In the genomic region with DNA sequence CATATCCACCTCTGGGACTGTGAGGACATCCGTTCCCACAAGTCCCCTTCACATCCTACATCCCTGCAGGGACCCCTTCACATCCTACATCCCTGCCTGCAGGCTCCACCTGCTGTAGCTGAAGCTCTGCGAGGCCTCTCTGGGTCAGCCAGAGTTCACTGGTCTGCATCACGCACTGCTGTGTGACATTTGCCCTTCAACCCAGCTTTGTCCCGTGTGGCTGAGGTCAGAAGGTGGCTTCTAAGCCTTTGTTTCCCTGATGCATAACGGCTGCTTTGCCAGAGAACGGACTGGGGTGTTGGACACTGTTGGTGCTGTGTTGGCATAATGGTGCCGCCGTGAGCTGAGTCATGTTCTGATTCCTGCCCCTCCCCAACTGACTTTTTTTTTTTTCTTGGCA, we compare ENCODE assay signal across 15 mouse cellular contexts. TPM values are rescaled to one million over a fixed set of nuclear protein-coding genes. Genes with fewer than 3 reads are reported as not detected.
A peak's percentile ranks its signal among the peaks of the same experiment; 100 is the strongest.
DNase-seq lines count a peak whose midpoint lies in the region; ATAC-seq lines count a peak whose summit lies in the region.
"Had no signal": no experiment of that assay in that cellular context is flagged by ENCODE, and none has a peak within 500 bp of the region (broad histone marks: within the 10 kb centered on the region; RNA-seq: fewer than 3 reads in every experiment).

No protein-coding gene starts in this region.

- H3K27ac ChIP-seq in heart, embryonic 12.5 days (ENCODE audit: poor library complexity, severe bottlenecking) = peak overlapping the region; percentile 94; the same call in 1 of the 2 replicates
- no peak overlapping the region for H3K27ac ChIP-seq in midbrain, embryonic 11.5 days (ENCODE audit: low read depth, low read length)
- H3K27ac ChIP-seq in midbrain, embryonic 14.5 days (replicated peaks; ENCODE audit: low read depth, low read length) = no peak overlapping the region
- H3K27ac ChIP-seq: embryonic facial prominence, embryonic 12.5 days; macrophage had no signal

- ATAC-seq in heart, embryonic 12.5 days (ENCODE audit: insufficient number of reproducible peaks, low FRiP score) = no peak
- ATAC-seq in midbrain, embryonic 11.5 days (ENCODE audit: low FRiP score) = no peak
- ATAC-seq in midbrain, embryonic 14.5 days (ENCODE audit: low FRiP score, low TSS enrichment) = no peak

- no peak for DNase-seq in heart, postnatal 36 days
- DNase-seq in midbrain, embryonic 11.5 days (ENCODE audit: low spot score, missing footprints) = peak; percentile 79
- no peak for DNase-seq in midbrain, embryonic 14.5 days
- peak; percentile 56 for DNase-seq in embryo, embryonic 11 days
- peak; percentile 25 for DNase-seq in yolk sac, embryonic 10.5 days (ENCODE audit: low spot score)
- DNase-seq in frontal cortex, postnatal 25 days (ENCODE audit: low spot score in 2 of 2) = no peak
- no peak for DNase-seq in urinary bladder, postnatal 10 days (ENCODE audit: low spot score)
- DNase-seq: cerebellum, adult 8-10 months; kidney, adult 18-20 months; lung, adult 2 months; thymus, adult 18-20 months had no signal

- no peaks in the 10 kb centered on the region for H3K9me3 ChIP-seq in heart, embryonic 12.5 days (replicated peaks)
- no peaks in the 10 kb centered on the region for H3K9me3 ChIP-seq in midbrain, embryonic 11.5 days (ENCODE audit: control insufficient read depth, low read length)
- H3K9me3 ChIP-seq in midbrain, embryonic 14.5 days (ENCODE audit: control insufficient read depth, low read length) = no peaks in the 10 kb centered on the region
- H3K9me3 ChIP-seq: embryonic facial prominence, embryonic 12.5 days had no signal

- H3K27me3 ChIP-seq in heart, embryonic 12.5 days (replicated peaks) = no peaks in the 10 kb centered on the region
- no peaks in the 10 kb centered on the region for H3K27me3 ChIP-seq in midbrain, embryonic 11.5 days (ENCODE audit: control insufficient read depth, insufficient read depth, low read length)
- no peaks in the 10 kb centered on the region for H3K27me3 ChIP-seq in midbrain, embryonic 14.5 days (ENCODE audit: control insufficient read depth, insufficient read depth, low read length)
- H3K27me3 ChIP-seq: embryonic facial prominence, embryonic 12.5 days had no signal

- H3K4me3 ChIP-seq in heart, embryonic 12.5 days = no peak overlapping the region
- H3K4me3 ChIP-seq in midbrain, embryonic 11.5 days (ENCODE audit: low read depth, low read length) = no peak overlapping the region
- H3K4me3 ChIP-seq in midbrain, embryonic 14.5 days (replicated peaks; ENCODE audit: low read depth, low read length) = no peak overlapping the region
- H3K4me3 ChIP-seq: embryonic facial prominence, embryonic 12.5 days; forebrain, embryonic 10.5 days had no signal

- 40% methylated on average over 8 of the region's 8 CpGs for WGBS in heart, embryonic 12.5 days
- WGBS in midbrain, embryonic 11.5 days = 23% methylated on average over 8 of the region's 8 CpGs
- 17% methylated on average over 8 of the region's 8 CpGs for WGBS in midbrain, embryonic 14.5 days

- H3K36me3 ChIP-seq in heart, embryonic 12.5 days = no peaks in the 10 kb centered on the region
- H3K36me3 ChIP-seq in midbrain, embryonic 11.5 days (ENCODE audit: control insufficient read depth, insufficient read depth, low read length) = no peaks in the 10 kb centered on the region; the same call in 1 of the 2 replicates
- no peaks in the 10 kb centered on the region for H3K36me3 ChIP-seq in midbrain, embryonic 14.5 days (ENCODE audit: control insufficient read depth, insufficient read depth, low read length)
- H3K36me3 ChIP-seq: embryonic facial prominence, embryonic 12.5 days; forebrain, embryonic 10.5 days had no signal

- no peak overlapping the region for H3K9ac ChIP-seq in heart, embryonic 12.5 days
- no peak overlapping the region for H3K9ac ChIP-seq in midbrain, embryonic 11.5 days (ENCODE audit: low read length)
- H3K9ac ChIP-seq in midbrain, embryonic 14.5 days (replicated peaks; ENCODE audit: low read length) = no peak overlapping the region
- H3K9ac ChIP-seq: embryonic facial prominence, embryonic 12.5 days had no signal

- no peak overlapping the region for H3K4me2 ChIP-seq in heart, embryonic 12.5 days
- H3K4me2 ChIP-seq in midbrain, embryonic 11.5 days = no peak overlapping the region
- H3K4me2 ChIP-seq in midbrain, embryonic 14.5 days (ENCODE audit: low read length) = no peak overlapping the region
- H3K4me2 ChIP-seq: embryonic facial prominence, embryonic 12.5 days had no signal

- intact Hi-C loops in heart, postnatal 36 days (cut with DNase I) = no loop called here

- H3K4me1 ChIP-seq in heart, embryonic 12.5 days (replicated peaks) = peaks cover 73% of the 10 kb centered on the region
- peaks cover 12% of the 10 kb centered on the region for H3K4me1 ChIP-seq in midbrain, embryonic 11.5 days (ENCODE audit: control insufficient read depth, insufficient read depth, low read length)
- H3K4me1 ChIP-seq in midbrain, embryonic 14.5 days (ENCODE audit: control insufficient read depth, insufficient read depth, low read length) = peaks cover 9% of the 10 kb centered on the region

RNA-seq across cellular contexts. Expression of gene Atp2a2, which starts 16.2 kb away (rescaled TPM):
- polyA plus RNA-seq in heart, embryonic 12.5 days (2016; fragmentation: Nextera tagmentation; extraction: Ambion mirVana) = 414 and 424 TPM in 2 replicates
- over 10,000 TPM; 11,843 to 11,873 TPM for total RNA-seq in heart, postnatal 36 days (2021)
- 43.4 and 45.8 TPM in 2 replicates for polyA plus RNA-seq in midbrain, embryonic 11.5 days (2014; fragmentation: Nextera tagmentation; extraction: Ambion mirVana)
- 46.5 and 59.3 TPM in 2 replicates for polyA plus RNA-seq in midbrain, embryonic 14.5 days (2014; fragmentation: Nextera tagmentation; extraction: Ambion mirVana)

Comparison
In these comparisons a context has a peak if more than half of its experiments do, and no peak if none do; other contexts are left out.
1. DNase-seq: peak in midbrain, embryonic 11.5 days (single experiment), embryo, embryonic 11 days (single experiment) and yolk sac, embryonic 10.5 days (single experiment); none in heart, postnatal 36 days (0 of 2), midbrain, embryonic 14.5 days (single experiment), frontal cortex, postnatal 25 days (0 of 2) and urinary bladder, postnatal 10 days (single experiment).